Mouse (Mus musculus) granulocyte monocyte progenitor cell, adult 5-6 weeks (primary cell): Measurements from ENCODE around the gene Gm27029. TPM values are rescaled to one million over a fixed set of nuclear protein-coding genes. Genes with fewer than 3 reads are reported as not detected.
"Not testable (repeated sequence)": the region's sequence is repeated elsewhere in the genome, so short reads cannot be mapped to it uniquely, and the experiment has no call there.

Source experiments
- ATAC-seq: replicated peaks from 2 replicates; pipeline ENCODE4 v1.8.0; 2016; ENCODE audit warnings: mild to moderate bottlenecking, moderate TSS enrichment, inconsistent platforms; ENCODE audit not compliant: poor library complexity, severe bottlenecking
- total RNA-seq, 2 experiments: library from RNA; stranded (forward) in 1 of 2; stranded (reverse) in 1 of 2; fragments of 200-712, 200-1000 nt in 1 of 2; fragments of >200 nt in 1 of 2; fragmentation: Nextera tagmentation in 1 of 2; gene quantifications; 2 replicates each; pipeline ENCODE4 v1.2.3; 2014 to 2017

Gm27029 gene
- total RNA-seq, 2 experiments from 2014 or later, result not detected

GRCm38 (mm10) chr11:101458217-101458616 lies 33.6 kb upstream of the Gm27029 start:
- ATAC-seq, result no peak

GRCm38 (mm10) chr11:101457631-101458030 lies 33.0 kb upstream of the Gm27029 start:
- ATAC-seq, result no peak

- no peak for ATAC-seq
Observed at GRCm38 (mm10) chr11:101455627-101456026, 31.0 kb upstream of the Gm27029 start.

GRCm38 (mm10) chr11:101454702-101455101 lies 30.1 kb upstream of the Gm27029 start:
- no peak for ATAC-seq

GRCm38 (mm10) chr11:101452093-101452774 lies 27.6 kb upstream of the Gm27029 start:
- no peak for ATAC-seq

- ATAC-seq, result no peak
Observed at GRCm38 (mm10) chr11:101451536-101451935, 26.9 kb upstream of the Gm27029 start.

GRCm38 (mm10) chr11:101450394-101450793 lies 25.8 kb upstream of the Gm27029 start:
- ATAC-seq, result peak; percentile 49

GRCm38 (mm10) chr11:101449596-101449995 lies 25.0 kb upstream of the Gm27029 start:
- ATAC-seq, result not testable (repeated sequence)

GRCm38 (mm10) chr11:101448899-101449298 lies 24.3 kb upstream of the Gm27029 start:
- peak; percentile 28 for ATAC-seq

- peak; percentile 89 for ATAC-seq
Observed at GRCm38 (mm10) chr11:101448274-101448746, 23.7 kb upstream of the Gm27029 start, which contains the start of gene Ifi35. Gene Ifi35, plus strand, starts transcription at chr11:101448407.

- ATAC-seq, result no peak
Observed at GRCm38 (mm10) chr11:101447786-101448185, 23.2 kb upstream of the Gm27029 start.

- ATAC-seq, result not testable (repeated sequence)
Observed at GRCm38 (mm10) chr11:101446860-101447259, 22.3 kb upstream of the Gm27029 start.

GRCm38 (mm10) chr11:101446319-101446718 lies 21.7 kb upstream of the Gm27029 start:
- no peak for ATAC-seq

- ATAC-seq, result no peak
Observed at GRCm38 (mm10) chr11:101442760-101443159, 18.2 kb upstream of the Gm27029 start.

GRCm38 (mm10) chr11:101442127-101442693 lies 17.6 kb upstream of the Gm27029 start, which contains the start of gene Rpl27:
Gene Rpl27, plus strand, starts transcription at chr11:101442298.
- ATAC-seq, result peak; percentile 98

GRCm38 (mm10) chr11:101441450-101442126 lies 17.0 kb upstream of the Gm27029 start:
- not testable (repeated sequence) for ATAC-seq

GRCm38 (mm10) chr11:101438006-101438405 lies 13.4 kb upstream of the Gm27029 start:
- not testable (repeated sequence) for ATAC-seq

- no peak for ATAC-seq
Observed at GRCm38 (mm10) chr11:101436916-101437315, 12.3 kb upstream of the Gm27029 start.

GRCm38 (mm10) chr11:101435831-101436230 lies 11.2 kb upstream of the Gm27029 start:
- no peak for ATAC-seq

- ATAC-seq, result no peak
Observed at GRCm38 (mm10) chr11:101433396-101433795, 8.8 kb upstream of the Gm27029 start.

- ATAC-seq, result no peak
Observed at GRCm38 (mm10) chr11:101431327-101431726, 6.7 kb upstream of the Gm27029 start.
